Mouse (Mus musculus) frontal cortex, postnatal 36 days (tissue): ENCODE results near the gene Tcf20.
"Not testable (repeated sequence)": the region's sequence is repeated elsewhere in the genome, so short reads cannot be mapped to it uniquely, and the experiment has no call there.

Experiments
- DNase-seq, 2 experiments: peaks; one replicate each; pipeline ENCODE4 v3.0.0; 2022; ENCODE audit warnings: low spot score in 2 of 2

Gene Tcf20

GRCm38 (mm10) chr15:82899676-82900301 is 87.9 kb downstream of the Tcf20 start:
- peak; percentile 80 to 83 for DNase-seq

GRCm38 (mm10) chr15:82898740-82899675 is 88.7 kb downstream of the Tcf20 start:
- no peak for DNase-seq

- DNase-seq = no peak
Measured at GRCm38 (mm10) chr15:82898141-82898739, 89.4 kb downstream of the Tcf20 start.

GRCm38 (mm10) chr15:82896336-82896735 is 91.3 kb downstream of the Tcf20 start:
- no peak for DNase-seq

GRCm38 (mm10) chr15:82890470-82890869 is 97.2 kb downstream of the Tcf20 start:
- no peak for DNase-seq

GRCm38 (mm10) chr15:82889426-82889825 is 98.2 kb downstream of the Tcf20 start:
- no peak for DNase-seq

- no peak for DNase-seq
Measured at GRCm38 (mm10) chr15:82888466-82888865, 99.2 kb downstream of the Tcf20 start.

- DNase-seq = no peak
Measured at GRCm38 (mm10) chr15:82877309-82877708, 110.4 kb downstream of the Tcf20 start.

- no peak for DNase-seq
Measured at GRCm38 (mm10) chr15:82876863-82877262, 110.8 kb downstream of the Tcf20 start.

GRCm38 (mm10) chr15:82872037-82872436 is 115.6 kb downstream of the Tcf20 start:
- no peak for DNase-seq

GRCm38 (mm10) chr15:82866286-82866685 is 121.4 kb downstream of the Tcf20 start:
- DNase-seq = not testable (repeated sequence)

GRCm38 (mm10) chr15:82863674-82864073 is 124.0 kb downstream of the Tcf20 start:
- no peak for DNase-seq

GRCm38 (mm10) chr15:82856652-82857378 is 130.9 kb downstream of the Tcf20 start:
- peak; percentile 43 to 47 for DNase-seq

GRCm38 (mm10) chr15:82856065-82856464 is 131.6 kb downstream of the Tcf20 start:
- DNase-seq = no peak

- no peak for DNase-seq
Measured at GRCm38 (mm10) chr15:82839146-82839545, 148.5 kb downstream of the Tcf20 start.

GRCm38 (mm10) chr15:82829917-82830316 is 157.8 kb downstream of the Tcf20 start:
- no peak for DNase-seq

GRCm38 (mm10) chr15:82825866-82826265 is 161.8 kb downstream of the Tcf20 start:
- DNase-seq = no peak

- DNase-seq = no peak
Measured at GRCm38 (mm10) chr15:82822347-82822746, 165.3 kb downstream of the Tcf20 start.

- DNase-seq = no peak
Measured at GRCm38 (mm10) chr15:82821657-82822056, 166.0 kb downstream of the Tcf20 start.

GRCm38 (mm10) chr15:82815296-82815695 is 172.4 kb downstream of the Tcf20 start:
- DNase-seq = no peak

- peak; percentile 42 to 68 for DNase-seq
Measured at GRCm38 (mm10) chr15:82814806-82815205, 172.9 kb downstream of the Tcf20 start.

- DNase-seq = no peak
Measured at GRCm38 (mm10) chr15:82814321-82814720, 173.4 kb downstream of the Tcf20 start.
